Mouse (Mus musculus): ENCODE measurements around the gene Spop.

DNA sequence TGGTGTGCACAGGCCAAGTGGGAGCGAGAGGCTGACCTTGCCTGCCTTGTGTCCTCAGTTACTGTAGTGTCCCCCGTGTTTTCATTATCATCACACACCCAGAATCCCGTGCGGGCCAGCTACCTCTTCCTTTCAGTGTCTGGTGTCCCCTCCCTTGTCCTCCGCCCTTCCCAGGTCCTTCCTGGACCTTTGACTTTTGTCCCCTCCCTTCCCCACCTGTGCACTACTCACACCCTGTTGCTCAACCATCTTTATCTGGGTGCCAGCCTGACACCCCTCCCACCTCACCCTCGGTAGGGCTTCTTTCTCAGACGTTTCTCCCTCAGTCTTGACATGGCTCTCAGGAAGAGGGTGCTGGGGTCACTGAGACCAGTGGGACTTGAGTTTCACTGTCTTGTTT is 26.5 kb upstream of the Spop start:
- TF ChIP-seq CTCF (IDR thresholded peaks at IDR 0.05; ENCODE audit: low read depth) (no peak), EP300 (IDR thresholded peaks at IDR 0.05; ENCODE audit: low read depth) (no peak)

All from heart, postnatal 0 days (tissue).